Mouse (Mus musculus): ENCODE data around the gene Serpina1b.
"Not testable (repeated sequence)": the region's sequence is repeated elsewhere in the genome, so short reads cannot be mapped to it uniquely, and the experiment has no call there.

Gene Serpina1b

GRCm38 (mm10) chr12:103830273-103830672 lies at the start of gene Serpina1b:
Serpina1b (minus strand) TSS chr12:103830373.
- DNase-seq (ENCODE audit: extremely low read depth, insufficient read length, low spot score): not testable (repeated sequence)

GRCm38 (mm10) chr12:103866873-103867272 lies 36.7 kb upstream of the Serpina1b start:
- not testable (repeated sequence) for DNase-seq (ENCODE audit: extremely low read depth, insufficient read length, low spot score)

- not testable (repeated sequence) for DNase-seq (ENCODE audit: extremely low read depth, insufficient read length, low spot score)
Measured at GRCm38 (mm10) chr12:103863101-103863974, 33.2 kb upstream of the Serpina1b start, which contains the start of gene Serpina1a. Serpina1a (minus strand) TSS chr12:103863562.

GRCm38 (mm10) chr12:103860976-103861375 lies 30.8 kb upstream of the Serpina1b start:
- DNase-seq (ENCODE audit: extremely low read depth, insufficient read length, low spot score): no peak

GRCm38 (mm10) chr12:103860571-103860970 lies 30.4 kb upstream of the Serpina1b start:
- not testable (repeated sequence) for DNase-seq (ENCODE audit: extremely low read depth, insufficient read length, low spot score)

- DNase-seq (ENCODE audit: extremely low read depth, insufficient read length, low spot score): not testable (repeated sequence)
Measured at GRCm38 (mm10) chr12:103859584-103859983, 29.4 kb upstream of the Serpina1b start.

GRCm38 (mm10) chr12:103853032-103853431 lies 22.9 kb upstream of the Serpina1b start:
- DNase-seq (ENCODE audit: extremely low read depth, insufficient read length, low spot score): not testable (repeated sequence)

- not testable (repeated sequence) for DNase-seq (ENCODE audit: extremely low read depth, insufficient read length, low spot score)
Measured at GRCm38 (mm10) chr12:103827661-103828372, 2.4 kb downstream of the Serpina1b start.

- not testable (repeated sequence) for DNase-seq (ENCODE audit: extremely low read depth, insufficient read length, low spot score)
Measured at GRCm38 (mm10) chr12:103823826-103824225, 6.3 kb downstream of the Serpina1b start.

- not testable (repeated sequence) for DNase-seq (ENCODE audit: extremely low read depth, insufficient read length, low spot score)
Measured at GRCm38 (mm10) chr12:103773246-103773851, 56.8 kb downstream of the Serpina1b start, which contains the start of gene Serpina1d. Serpina1d (minus strand) TSS chr12:103773592.

GRCm38 (mm10) chr12:103770597-103770996 lies 59.6 kb downstream of the Serpina1b start:
- DNase-seq (ENCODE audit: extremely low read depth, insufficient read length, low spot score): not testable (repeated sequence)

- not testable (repeated sequence) for DNase-seq (ENCODE audit: extremely low read depth, insufficient read length, low spot score)
Measured at GRCm38 (mm10) chr12:103763083-103763482, 67.1 kb downstream of the Serpina1b start.

- not testable (repeated sequence) for DNase-seq (ENCODE audit: extremely low read depth, insufficient read length, low spot score)
Measured at GRCm38 (mm10) chr12:103760316-103760715, 69.9 kb downstream of the Serpina1b start.

- not testable (repeated sequence) for DNase-seq (ENCODE audit: extremely low read depth, insufficient read length, low spot score)
Measured at GRCm38 (mm10) chr12:103745957-103746356, 84.2 kb downstream of the Serpina1b start.

GRCm38 (mm10) chr12:103737791-103738580 lies 92.2 kb downstream of the Serpina1b start:
- DNase-seq (ENCODE audit: extremely low read depth, insufficient read length, low spot score): not testable (repeated sequence)

- DNase-seq (ENCODE audit: extremely low read depth, insufficient read length, low spot score): not testable (repeated sequence)
Measured at GRCm38 (mm10) chr12:103735566-103735965, 94.6 kb downstream of the Serpina1b start.

GRCm38 (mm10) chr12:103735101-103735500 lies 95.1 kb downstream of the Serpina1b start:
- not testable (repeated sequence) for DNase-seq (ENCODE audit: extremely low read depth, insufficient read length, low spot score)

GRCm38 (mm10) chr12:103711537-103711936 lies 118.6 kb downstream of the Serpina1b start:
- DNase-seq (ENCODE audit: extremely low read depth, insufficient read length, low spot score): no peak

- no peak for DNase-seq (ENCODE audit: extremely low read depth, insufficient read length, low spot score)
Measured at GRCm38 (mm10) chr12:103710405-103710804, 119.8 kb downstream of the Serpina1b start.

GRCm38 (mm10) chr12:103706113-103706512 lies 124.1 kb downstream of the Serpina1b start:
- DNase-seq (ENCODE audit: extremely low read depth, insufficient read length, low spot score): no peak
